Mouse (Mus musculus): Measurements from ENCODE around the gene Sae1. TPM values are rescaled to one million over a fixed set of nuclear protein-coding genes. Genes with fewer than 3 reads are reported as not detected.

Sae1 gene
- polyA plus RNA-seq, 1 experiment from 2014 or later, result 365 TPM

- ATAC-seq (ENCODE audit: insufficient read depth), result peak; percentile 75
- Histone ChIP-seq H3K9ac (no peak overlapping the region), H3K4me2 (peak overlapping the region; percentile 71), H3K4me1 (ENCODE audit: insufficient read depth) (no peaks in the 10 kb centered on the region), H3K27ac (ENCODE audit: low read depth) (peak overlapping the region; percentile 69), H3K27me3 (ENCODE audit: insufficient read depth, low read length) (no peaks in the 10 kb centered on the region), H3K4me3 (ENCODE audit: low read depth, low read length) (peak overlapping the region; percentile 57), H3K36me3 (ENCODE audit: insufficient read depth) (peaks cover 40% of the 10 kb centered on the region), H3K9me3 (ENCODE audit: low read depth, low read length) (no peaks in the 10 kb centered on the region)
- no peak for TF ChIP-seq CTCF (IDR thresholded peaks at IDR 0.05; ENCODE audit: low read depth)
- 0% methylated on average over 14 of the region's 14 CpGs for WGBS
- DNase-seq, result peak; percentile 84
These were observed 102.1 kb downstream of the Sae1 start for GRCm38 (mm10) chr7:16285450-16286025.

DNA sequence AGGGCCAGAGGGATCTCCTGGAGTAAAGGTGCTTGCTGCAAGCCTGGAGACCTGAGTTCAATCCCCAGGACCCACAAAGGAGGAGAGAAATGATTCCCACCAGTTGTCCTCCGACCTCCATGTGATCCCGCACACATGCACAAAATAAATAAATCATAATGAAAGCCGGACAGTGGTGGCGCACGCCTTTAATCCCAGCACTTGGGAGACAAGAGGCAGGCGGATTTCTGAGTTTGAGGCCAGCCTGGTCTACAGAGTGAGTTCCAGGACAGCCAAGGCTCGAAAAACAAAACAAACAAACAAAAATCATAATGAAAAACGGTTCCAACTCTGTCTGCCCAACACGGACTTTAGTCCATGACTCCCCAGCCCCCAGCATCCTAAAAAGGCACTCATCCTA, 102.7 kb downstream of the Sae1 start:
- Histone ChIP-seq H3K9me3 (ENCODE audit: low read depth, low read length) (no peaks in the 10 kb centered on the region), H3K4me2 (peak overlapping the region; percentile 71), H3K4me3 (ENCODE audit: low read depth, low read length) (peak overlapping the region; percentile 57), H3K9ac (no peak overlapping the region), H3K36me3 (ENCODE audit: insufficient read depth) (peaks cover 46% of the 10 kb centered on the region), H3K4me1 (ENCODE audit: insufficient read depth) (no peaks in the 10 kb centered on the region), H3K27me3 (ENCODE audit: insufficient read depth, low read length) (no peaks in the 10 kb centered on the region), H3K27ac (ENCODE audit: low read depth) (peak overlapping the region; percentile 69)
- ATAC-seq (ENCODE audit: insufficient read depth), result no peak
- 37% methylated on average over 9 of the region's 9 CpGs for WGBS
- no peak for TF ChIP-seq CTCF (IDR thresholded peaks at IDR 0.05; ENCODE audit: low read depth)
- no peak for DNase-seq

GRCm38 (mm10) chr7:16284001-16284400, 103.6 kb downstream of the Sae1 start:
- peaks cover 50% of the 10 kb centered on the region for H3K36me3 ChIP-seq (ENCODE audit: insufficient read depth)
- H3K4me1 ChIP-seq (ENCODE audit: insufficient read depth), result no peaks in the 10 kb centered on the region
- no peak overlapping the region for H3K4me2 ChIP-seq
- no peak overlapping the region for H3K27ac ChIP-seq (ENCODE audit: low read depth)
- no peaks in the 10 kb centered on the region for H3K27me3 ChIP-seq (ENCODE audit: insufficient read depth, low read length)
- 92% methylated on average over 8 of the region's 8 CpGs for WGBS
- no peak for ATAC-seq (ENCODE audit: insufficient read depth)
- H3K4me3 ChIP-seq (ENCODE audit: low read depth, low read length), result no peak overlapping the region
- no peak for DNase-seq
- H3K9me3 ChIP-seq (ENCODE audit: low read depth, low read length), result no peaks in the 10 kb centered on the region
- H3K9ac ChIP-seq, result no peak overlapping the region
- no peak for TF ChIP-seq CTCF (IDR thresholded peaks at IDR 0.05; ENCODE audit: low read depth)

DNA sequence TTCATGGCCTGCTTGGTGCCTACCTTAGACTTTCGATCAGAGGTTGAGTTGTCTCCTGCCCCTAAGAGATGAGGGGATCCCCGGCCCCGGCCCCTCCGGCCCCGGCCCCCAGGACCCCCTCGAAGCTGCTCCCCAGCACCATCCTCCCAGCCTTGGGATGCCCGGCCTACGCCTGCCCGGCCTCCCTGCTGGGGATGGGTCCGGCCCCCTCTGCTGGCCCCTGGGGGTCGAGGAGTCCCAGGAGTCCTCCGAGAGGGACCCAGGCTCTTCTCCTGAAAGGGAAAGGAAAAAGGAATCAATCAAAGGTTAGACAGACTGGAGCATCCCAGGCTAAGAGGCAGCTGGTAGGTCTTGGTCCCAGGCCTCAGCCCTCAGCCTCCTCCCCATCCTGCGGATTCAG, 105.3 kb downstream of the Sae1 start:
- Histone ChIP-seq H3K36me3 (ENCODE audit: insufficient read depth) (peaks cover 67% of the 10 kb centered on the region), H3K27ac (ENCODE audit: low read depth) (no peak overlapping the region), H3K4me1 (ENCODE audit: insufficient read depth) (no peaks in the 10 kb centered on the region), H3K4me3 (ENCODE audit: low read depth, low read length) (no peak overlapping the region), H3K9ac (no peak overlapping the region), H3K9me3 (ENCODE audit: low read depth, low read length) (no peaks in the 10 kb centered on the region), H3K27me3 (ENCODE audit: insufficient read depth, low read length) (no peaks in the 10 kb centered on the region), H3K4me2 (no peak overlapping the region)
- 85% methylated on average over 13 of the region's 13 CpGs for WGBS
- ATAC-seq (ENCODE audit: insufficient read depth) (no peak), DNase-seq (no peak)
- TF ChIP-seq CTCF (IDR thresholded peaks at IDR 0.05; ENCODE audit: low read depth), result no peak

DNA sequence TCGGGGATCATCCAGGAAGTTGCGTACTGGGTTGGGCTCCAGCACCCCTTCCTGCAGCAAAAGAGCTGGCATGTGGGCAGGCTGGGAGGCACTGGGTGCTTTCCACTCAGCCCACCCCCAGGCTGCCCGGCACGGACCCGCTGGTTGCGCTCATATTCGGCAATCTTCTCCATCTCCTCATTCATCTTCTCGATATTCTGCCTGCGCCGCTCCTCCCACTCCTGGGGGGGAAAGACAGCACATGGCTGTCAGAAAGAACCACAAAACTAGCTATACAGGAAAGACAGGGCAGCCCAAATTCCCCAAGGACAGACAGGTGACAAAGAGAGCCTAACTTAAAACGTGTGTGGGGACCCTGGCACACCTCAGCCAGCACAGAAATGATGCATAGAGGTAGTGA, 106.9 kb downstream of the Sae1 start:
- Histone ChIP-seq H3K36me3 (ENCODE audit: insufficient read depth) (peaks cover 83% of the 10 kb centered on the region), H3K9ac (no peak overlapping the region)
- 77% methylated on average over 11 of the region's 11 CpGs for whole genome bisulfite sequencing

GRCm38 (mm10) chr7:16274922-16275890, 112.4 kb downstream of the Sae1 start:
- H3K4me1 ChIP-seq (ENCODE audit: insufficient read depth), result peaks cover 6% of the 10 kb centered on the region
- H3K27ac ChIP-seq (ENCODE audit: low read depth), result no peak overlapping the region
- H3K27me3 ChIP-seq (ENCODE audit: insufficient read depth, low read length), result no peaks in the 10 kb centered on the region
- no peak for DNase-seq
- no peak for ATAC-seq (ENCODE audit: insufficient read depth)
- peak overlapping the region; percentile 89 for H3K4me2 ChIP-seq
- no peak for TF ChIP-seq CTCF (IDR thresholded peaks at IDR 0.05; ENCODE audit: low read depth)
- no peaks in the 10 kb centered on the region for H3K9me3 ChIP-seq (ENCODE audit: low read depth, low read length)
- 86% methylated on average over 10 of the region's 10 CpGs for WGBS
- no peak overlapping the region for H3K9ac ChIP-seq
- H3K36me3 ChIP-seq (ENCODE audit: insufficient read depth), result peaks cover 46% of the 10 kb centered on the region
- H3K4me3 ChIP-seq (ENCODE audit: low read depth, low read length), result no peak overlapping the region; the same call in 1 of the 2 replicates

More for the DNA sequence above, 106.9 kb downstream of the Sae1 start:
- no peak for TF ChIP-seq CTCF (IDR thresholded peaks at IDR 0.05; ENCODE audit: low read depth)
- Histone ChIP-seq H3K4me3 (ENCODE audit: low read depth, low read length) (no peak overlapping the region), H3K27ac (ENCODE audit: low read depth) (no peak overlapping the region), H3K4me1 (ENCODE audit: insufficient read depth) (no peaks in the 10 kb centered on the region), H3K27me3 (ENCODE audit: insufficient read depth, low read length) (no peaks in the 10 kb centered on the region), H3K4me2 (no peak overlapping the region), H3K9me3 (ENCODE audit: low read depth, low read length) (no peaks in the 10 kb centered on the region)
- ATAC-seq (ENCODE audit: insufficient read depth) (no peak), DNase-seq (no peak)

DNA sequence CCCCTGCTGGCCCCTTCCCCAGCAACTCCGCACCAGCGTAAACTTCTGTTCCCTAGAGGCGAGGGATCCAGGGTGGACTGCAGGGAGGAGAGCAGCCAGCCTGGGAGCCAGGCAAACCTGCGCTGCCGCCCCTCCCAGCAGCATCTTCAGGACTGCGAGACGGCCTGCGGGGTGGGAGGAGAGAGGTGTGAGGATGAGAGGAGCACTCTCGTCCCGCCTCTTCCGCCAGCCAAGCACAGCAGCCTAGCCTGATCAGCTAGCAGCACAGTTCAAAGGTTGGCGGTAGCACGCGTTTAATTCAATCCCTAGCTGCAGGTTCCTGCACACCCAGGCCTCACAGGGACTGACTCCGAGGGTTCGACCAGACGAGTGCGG, 113.9 kb downstream of the Sae1 start:
- no peak for TF ChIP-seq CTCF (IDR thresholded peaks at IDR 0.05; ENCODE audit: low read depth)
- Histone ChIP-seq H3K9ac (peak overlapping the region; percentile 81), H3K4me1 (ENCODE audit: insufficient read depth) (peaks cover 6% of the 10 kb centered on the region), H3K9me3 (ENCODE audit: low read depth, low read length) (no peaks in the 10 kb centered on the region), H3K27me3 (ENCODE audit: insufficient read depth, low read length) (no peaks in the 10 kb centered on the region), H3K4me3 (ENCODE audit: low read depth, low read length) (peak overlapping the region; percentile 77), H3K4me2 (peak overlapping the region; percentile 89), H3K27ac (ENCODE audit: low read depth) (peak overlapping the region; percentile 93), H3K36me3 (ENCODE audit: insufficient read depth) (peaks cover 37% of the 10 kb centered on the region)
- DNase-seq (peak; percentile 85), ATAC-seq (ENCODE audit: insufficient read depth) (peak; percentile 77)
- 1% methylated on average over 18 of the region's 18 CpGs for WGBS
